Mouse (Mus musculus): Measurements from ENCODE around the gene Atn1.

The Atn1 gene

GRCm38 (mm10) chr6:124767920-124768703, 11.8 kb upstream of the Atn1 start:
- DNase-seq (ENCODE audit: low spot score), result no peak

DNA sequence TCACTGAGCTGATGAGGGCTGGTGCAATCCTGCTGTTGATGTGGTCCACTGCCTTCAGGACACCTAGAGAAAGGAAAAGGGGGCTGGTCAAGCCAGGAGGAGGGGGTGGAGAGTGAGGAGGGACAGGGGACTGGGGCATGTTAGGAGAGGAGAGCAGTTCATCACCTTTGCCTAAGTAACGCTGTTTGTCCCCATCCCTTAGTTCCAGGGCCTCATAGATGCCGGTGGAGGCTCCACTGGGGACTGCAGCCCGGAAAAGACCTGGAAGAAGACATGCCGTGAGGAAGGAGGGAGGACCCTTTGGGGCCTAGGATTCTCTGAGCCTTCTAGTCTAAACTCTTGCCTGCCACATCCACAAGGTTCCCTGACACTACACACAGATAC, 11.2 kb upstream of the Atn1 start:
- DNase-seq (ENCODE audit: low spot score), result no peak

DNA sequence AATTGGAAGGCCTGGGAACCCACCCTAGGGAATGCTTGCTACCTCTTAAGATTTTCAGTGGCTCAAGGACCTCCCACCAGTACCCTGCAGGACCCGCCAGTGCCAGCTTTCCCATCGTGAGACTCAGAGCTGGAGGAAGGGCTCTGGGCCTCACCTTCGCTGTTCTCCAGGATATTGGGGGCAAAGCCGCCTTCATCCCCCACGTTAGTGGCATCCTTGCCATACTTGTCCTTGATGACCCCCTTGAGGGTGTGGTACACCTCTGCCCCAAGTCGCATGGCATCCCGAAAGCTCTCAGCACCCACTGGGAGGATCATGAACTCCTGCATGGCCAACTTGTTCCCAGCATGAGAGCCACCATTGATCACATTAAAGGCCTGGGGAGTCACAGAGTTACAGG, 9.6 kb upstream of the Atn1 start:
- no peak for DNase-seq (ENCODE audit: low spot score)

DNA sequence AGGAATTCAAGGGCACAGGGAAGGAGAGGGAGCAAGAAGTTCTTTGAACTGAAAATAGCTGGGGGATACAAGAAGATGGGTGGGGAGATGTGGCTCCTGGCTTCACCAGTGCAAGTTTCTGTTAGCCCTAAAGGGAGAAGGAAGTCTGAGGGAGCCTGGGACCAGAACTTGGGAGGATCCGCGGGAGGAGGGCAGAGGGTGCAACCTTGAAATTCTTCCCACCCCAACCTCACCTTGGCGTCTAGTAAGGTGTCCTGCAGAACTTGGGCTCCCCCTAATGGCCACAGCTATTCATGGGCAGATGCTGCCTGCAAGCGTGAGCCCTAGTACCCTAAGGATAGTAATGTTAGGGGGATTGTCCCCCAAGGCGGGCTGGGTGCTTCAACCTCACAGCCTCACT, 2.9 kb upstream of the Atn1 start:
- DNase-seq (ENCODE audit: low spot score), result peak; percentile 77

GRCm38 (mm10) chr6:124758849-124759232, 2.5 kb upstream of the Atn1 start:
- DNase-seq (ENCODE audit: low spot score), result no peak

GRCm38 (mm10) chr6:124757909-124758848, 1.9 kb upstream of the Atn1 start:
- DNase-seq (ENCODE audit: low spot score), result no peak

- no peak for DNase-seq (ENCODE audit: low spot score)
These were observed 1.1 kb upstream of the Atn1 start for GRCm38 (mm10) chr6:124757351-124757880.

- DNase-seq (ENCODE audit: low spot score), result peak; percentile 86
These were observed 477 bp upstream of the Atn1 start for GRCm38 (mm10) chr6:124756652-124757350.

GRCm38 (mm10) chr6:124755306-124755705, 1.0 kb downstream of the Atn1 start:
- no peak for DNase-seq (ENCODE audit: low spot score)

DNA sequence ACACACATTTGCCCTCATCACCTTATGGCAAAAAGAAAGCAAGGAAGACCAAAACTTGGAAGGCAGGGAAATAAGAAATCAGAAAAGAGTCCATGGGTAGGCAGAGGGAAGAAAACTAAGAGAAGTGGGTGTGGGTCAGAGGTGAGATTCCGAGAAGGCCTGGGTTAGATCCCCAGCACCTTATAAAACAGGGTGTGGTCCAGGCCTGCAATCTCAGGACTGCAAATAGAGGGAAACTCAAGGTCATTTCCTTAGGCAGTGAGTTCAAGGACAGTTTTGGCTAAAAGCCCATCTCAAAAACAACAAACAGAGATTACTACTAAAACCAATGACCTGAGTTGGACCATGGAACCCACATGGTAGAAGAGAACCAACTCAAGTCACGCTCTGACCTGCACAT, 2.5 kb downstream of the Atn1 start:
- no peak for DNase-seq (ENCODE audit: low spot score)

- no peak for DNase-seq (ENCODE audit: low spot score)
These were observed 5.9 kb downstream of the Atn1 start for GRCm38 (mm10) chr6:124750405-124750804.

GRCm38 (mm10) chr6:124746654-124747632, 9.4 kb downstream of the Atn1 start:
- DNase-seq (ENCODE audit: low spot score), result no peak

GRCm38 (mm10) chr6:124746296-124746605, 10.1 kb downstream of the Atn1 start:
- no peak for DNase-seq (ENCODE audit: low spot score)

DNA sequence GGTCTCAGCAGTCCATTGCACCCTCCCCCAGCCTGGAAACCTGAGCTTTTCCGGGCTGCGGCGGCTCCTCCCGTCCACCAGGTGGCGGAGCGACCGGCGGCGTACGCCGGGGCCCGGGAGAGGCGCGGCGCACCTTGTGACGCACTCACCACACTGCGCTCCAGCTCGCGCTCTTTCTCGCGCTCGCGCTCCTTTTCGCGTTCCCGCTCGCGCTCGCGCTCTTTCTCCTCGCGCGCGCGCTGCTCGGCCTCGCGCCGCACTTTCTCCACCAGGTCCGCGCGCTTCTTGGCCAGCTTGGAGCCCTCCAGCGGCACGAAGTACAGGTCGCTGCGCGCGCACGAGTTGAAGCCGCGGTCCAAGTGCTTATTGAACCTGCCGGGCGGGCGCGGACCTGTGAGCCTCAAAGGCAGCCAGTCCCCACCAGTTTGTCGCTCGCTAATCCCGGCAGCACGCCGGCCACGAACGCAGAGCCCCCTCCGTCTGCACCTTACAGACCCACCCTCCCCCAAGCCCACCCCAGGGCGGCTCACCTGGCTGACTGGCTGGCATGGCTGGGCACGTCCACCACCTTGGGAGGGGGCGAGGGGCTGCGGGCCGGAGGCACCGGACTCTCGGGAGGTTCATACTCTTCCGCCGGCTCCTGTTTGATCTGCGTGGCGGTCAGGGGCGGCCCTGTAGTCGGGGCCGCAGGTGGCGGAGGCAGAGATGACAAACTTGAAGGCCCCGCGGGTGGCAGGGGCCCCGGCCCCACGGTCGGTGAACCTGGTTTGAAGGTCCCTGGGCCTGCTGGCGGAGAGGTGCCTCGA, 10.6 kb downstream of the Atn1 start:
- DNase-seq (ENCODE audit: low spot score), result peak; percentile 91

GRCm38 (mm10) chr6:124744755-124745321, 11.5 kb downstream of the Atn1 start:
- DNase-seq (ENCODE audit: low spot score), result no peak

GRCm38 (mm10) chr6:124743647-124744046, 12.7 kb downstream of the Atn1 start:
- no peak for DNase-seq (ENCODE audit: low spot score)

DNA sequence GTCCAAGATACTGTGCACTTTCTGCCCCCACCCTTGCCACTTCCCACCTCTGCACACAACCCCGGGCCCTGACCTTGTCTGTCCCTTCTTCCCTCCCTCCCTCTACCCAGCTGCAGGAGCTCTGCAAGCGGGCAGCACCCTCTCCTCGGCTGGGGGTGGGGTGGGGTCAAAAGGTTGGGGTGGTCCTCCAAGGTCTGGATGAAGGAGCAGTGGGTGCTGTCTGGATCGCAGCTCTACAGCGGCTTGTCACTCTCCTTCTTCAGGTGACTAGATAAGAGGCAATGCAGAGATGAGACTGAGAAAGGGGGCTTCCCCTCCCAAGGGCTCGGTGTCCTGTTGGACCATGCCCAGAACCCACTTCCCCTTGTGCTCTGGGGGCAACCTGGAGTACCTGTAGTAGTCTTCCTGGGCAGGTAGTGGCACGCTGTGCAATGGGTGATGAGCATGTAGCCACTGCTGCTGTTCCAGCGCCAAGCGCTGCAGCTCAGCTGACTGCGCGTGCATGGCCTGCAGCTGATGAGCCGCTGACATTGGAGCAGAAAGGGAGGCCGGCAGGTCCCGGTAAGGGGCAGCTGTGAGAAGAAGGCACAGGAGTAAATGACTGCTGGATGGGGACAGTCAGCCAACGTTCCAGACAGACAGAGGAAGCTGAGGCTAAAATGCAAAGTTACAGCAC, 13.3 kb downstream of the Atn1 start:
- DNase-seq (ENCODE audit: low spot score), result no peak

DNA sequence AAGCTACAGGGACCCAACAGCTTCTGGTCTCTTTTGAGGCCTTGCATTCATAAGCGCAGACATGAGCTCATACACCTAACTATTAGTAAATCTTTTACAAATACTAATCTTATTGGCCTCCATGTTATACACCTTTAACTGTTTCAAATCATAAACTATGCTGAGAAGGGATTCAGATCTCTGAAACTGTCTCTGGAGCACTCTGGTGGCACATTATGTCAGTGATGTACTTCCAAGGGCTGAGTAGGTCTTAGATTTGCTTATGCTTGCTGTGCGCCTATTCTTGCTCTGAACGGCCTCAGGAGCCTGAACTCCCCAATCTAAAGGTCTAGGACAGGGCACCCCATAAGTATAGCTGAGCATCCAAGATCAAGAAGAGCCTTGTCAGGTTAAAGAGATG, 14.5 kb downstream of the Atn1 start:
- DNase-seq (ENCODE audit: low spot score), result no peak

Measured in yolk sac, embryonic 10.5 days (tissue).